14 mouse cellular contexts compared by ENCODE assay signal in genomic region chr12:40715174-40715573, GRCm38 (mm10).
"Had no signal": no experiment of that assay in that cellular context is flagged by ENCODE, and none has a peak within 500 bp of the region (broad histone marks: within the 10 kb centered on the region; RNA-seq: fewer than 3 reads in every experiment).

No protein-coding gene starts in this region.

- H3K27me3 ChIP-seq: limb, embryonic 15.5 days; liver, embryonic 12.5 days; midbrain, embryonic 12.5 days; neural tube, embryonic 15.5 days had no signal

- H3K4me2 ChIP-seq: limb, embryonic 15.5 days; liver, embryonic 12.5 days; lung, embryonic 14.5 days; midbrain, embryonic 12.5 days; neural tube, embryonic 15.5 days had no signal

- H3K9ac ChIP-seq: limb, embryonic 15.5 days; liver, embryonic 12.5 days; lung, embryonic 14.5 days; midbrain, embryonic 12.5 days; neural tube, embryonic 15.5 days had no signal

- ATAC-seq: liver, embryonic 12.5 days; midbrain, embryonic 16.5 days had no signal

- H3K9me3 ChIP-seq: limb, embryonic 15.5 days; liver, embryonic 12.5 days; midbrain, embryonic 12.5 days; neural tube, embryonic 15.5 days had no signal

- H3K36me3 ChIP-seq: limb, embryonic 15.5 days; liver, embryonic 12.5 days; midbrain, embryonic 12.5 days had no signal

- H3K4me3 ChIP-seq: limb, embryonic 15.5 days; liver, embryonic 12.5 days; midbrain, embryonic 12.5 days; myocyte; neural tube, embryonic 15.5 days had no signal

- H3K4me1 ChIP-seq: limb, embryonic 15.5 days; liver, embryonic 12.5 days; midbrain, embryonic 12.5 days had no signal

- DNase-seq: kidney, postnatal 14 days; layer of hippocampus, adult 9-11 months; layer of hippocampus, postnatal 36 days; lung, embryonic 14.5 days; lung, postnatal 14 days; spleen, adult 18-20 months; thymus, adult 18-20 months; thymus, postnatal 25 days had no signal

- H3K27ac ChIP-seq: limb, embryonic 15.5 days; liver, embryonic 12.5 days; midbrain, embryonic 12.5 days; neural tube, embryonic 15.5 days had no signal
